Mouse (Mus musculus): ENCODE results near the gene Pitpnb. TPM values are rescaled to one million over a fixed set of nuclear protein-coding genes. Genes with fewer than 3 reads are reported as not detected.

The Pitpnb gene
- polyA plus RNA-seq, 1 experiment from 2014 or later, result 96.9 TPM

- peaks cover 21% of the 10 kb centered on the region for H3K36me3 ChIP-seq (ENCODE audit: control insufficient read depth, insufficient read depth, low read length)
- 85% methylated on average over 7 of the region's 7 CpGs for WGBS
- no peak overlapping the region for H3K27ac ChIP-seq (ENCODE audit: low read length)
- no peak for ATAC-seq
- H3K4me3 ChIP-seq (ENCODE audit: low read depth, low read length), result no peak overlapping the region
- no peaks in the 10 kb centered on the region for H3K9me3 ChIP-seq (replicated peaks; ENCODE audit: control insufficient read depth, low read length, poor library complexity, severe bottlenecking)
- H3K4me1 ChIP-seq (ENCODE audit: control insufficient read depth, insufficient read depth, low read length), result no peaks in the 10 kb centered on the region
- no peaks in the 10 kb centered on the region for H3K27me3 ChIP-seq (ENCODE audit: control insufficient read depth, insufficient read depth, low read depth, low read length)
- H3K9ac ChIP-seq (ENCODE audit: low read depth, low read length), result no peak overlapping the region
- H3K4me2 ChIP-seq (ENCODE audit: low read length), result no peak overlapping the region
Observed at GRCm38 (mm10) chr5:111378126-111378993, 47.8 kb downstream of the Pitpnb start.

GRCm38 (mm10) chr5:111383335-111383734 is 52.8 kb downstream of the Pitpnb start:
- Histone ChIP-seq H3K4me3 (ENCODE audit: low read depth, low read length) (no peak overlapping the region), H3K9me3 (replicated peaks; ENCODE audit: control insufficient read depth, low read length, poor library complexity, severe bottlenecking) (no peaks in the 10 kb centered on the region), H3K4me2 (ENCODE audit: low read length) (no peak overlapping the region), H3K27ac (ENCODE audit: low read length) (no peak overlapping the region), H3K9ac (ENCODE audit: low read depth, low read length) (no peak overlapping the region), H3K27me3 (ENCODE audit: control insufficient read depth, insufficient read depth, low read depth, low read length) (no peaks in the 10 kb centered on the region), H3K4me1 (ENCODE audit: control insufficient read depth, insufficient read depth, low read length) (no peaks in the 10 kb centered on the region), H3K36me3 (ENCODE audit: control insufficient read depth, insufficient read depth, low read length) (peaks cover 21% of the 10 kb centered on the region)
- no peak for ATAC-seq
- WGBS, result 81% methylated on average over 5 of the region's 5 CpGs

GRCm38 (mm10) chr5:111390911-111391310 is 60.3 kb downstream of the Pitpnb start:
- Histone ChIP-seq H3K36me3 (ENCODE audit: control insufficient read depth, insufficient read depth, low read length) (no peaks in the 10 kb centered on the region; the same call in none of the 2 replicates), H3K4me2 (ENCODE audit: low read length) (no peak overlapping the region), H3K9me3 (replicated peaks; ENCODE audit: control insufficient read depth, low read length, poor library complexity, severe bottlenecking) (no peaks in the 10 kb centered on the region), H3K4me1 (ENCODE audit: control insufficient read depth, insufficient read depth, low read length) (peaks cover 25% of the 10 kb centered on the region), H3K27ac (ENCODE audit: low read length) (no peak overlapping the region), H3K27me3 (ENCODE audit: control insufficient read depth, insufficient read depth, low read depth, low read length) (no peaks in the 10 kb centered on the region), H3K9ac (ENCODE audit: low read depth, low read length) (no peak overlapping the region), H3K4me3 (ENCODE audit: low read depth, low read length) (no peak overlapping the region)
- 79% methylated on average over 10 of the region's 10 CpGs for WGBS
- no peak for ATAC-seq

- H3K27ac ChIP-seq (ENCODE audit: low read length), result no peak overlapping the region
- WGBS, result 86% methylated on average over 6 of the region's 6 CpGs
- peaks cover 25% of the 10 kb centered on the region for H3K4me1 ChIP-seq (ENCODE audit: control insufficient read depth, insufficient read depth, low read length)
- H3K4me2 ChIP-seq (ENCODE audit: low read length), result no peak overlapping the region
- ATAC-seq, result no peak
- H3K9ac ChIP-seq (ENCODE audit: low read depth, low read length), result no peak overlapping the region
- no peaks in the 10 kb centered on the region for H3K9me3 ChIP-seq (replicated peaks; ENCODE audit: control insufficient read depth, low read length, poor library complexity, severe bottlenecking)
- no peaks in the 10 kb centered on the region for H3K27me3 ChIP-seq (ENCODE audit: control insufficient read depth, insufficient read depth, low read depth, low read length)
- no peaks in the 10 kb centered on the region; the same call in none of the 2 replicates for H3K36me3 ChIP-seq (ENCODE audit: control insufficient read depth, insufficient read depth, low read length)
- H3K4me3 ChIP-seq (ENCODE audit: low read depth, low read length), result no peak overlapping the region
Observed at GRCm38 (mm10) chr5:111391485-111391884, 60.9 kb downstream of the Pitpnb start.

GRCm38 (mm10) chr5:111393346-111394197 is 63.0 kb downstream of the Pitpnb start:
- Histone ChIP-seq H3K27ac (ENCODE audit: low read length) (peak overlapping the region; percentile 57), H3K9ac (ENCODE audit: low read depth, low read length) (peak overlapping the region; percentile 33; the same call in 1 of the 2 replicates), H3K36me3 (ENCODE audit: control insufficient read depth, insufficient read depth, low read length) (no peaks in the 10 kb centered on the region; the same call in 1 of the 2 replicates), H3K27me3 (ENCODE audit: control insufficient read depth, insufficient read depth, low read depth, low read length) (no peaks in the 10 kb centered on the region), H3K4me3 (ENCODE audit: low read depth, low read length) (no peak overlapping the region; the same call in 1 of the 2 replicates), H3K9me3 (replicated peaks; ENCODE audit: control insufficient read depth, low read length, poor library complexity, severe bottlenecking) (no peaks in the 10 kb centered on the region), H3K4me1 (ENCODE audit: control insufficient read depth, insufficient read depth, low read length) (peaks cover 28% of the 10 kb centered on the region), H3K4me2 (ENCODE audit: low read length) (peak overlapping the region; percentile 45)
- peak; percentile 73 for ATAC-seq
- WGBS, result 7% methylated on average over 17 of the region's 17 CpGs

GRCm38 (mm10) chr5:111394198-111395053 is 63.9 kb downstream of the Pitpnb start:
- 3% methylated on average over 15 of the region's 15 CpGs for WGBS
- H3K36me3 ChIP-seq (ENCODE audit: control insufficient read depth, insufficient read depth, low read length), result no peaks in the 10 kb centered on the region; the same call in 1 of the 2 replicates
- H3K27ac ChIP-seq (ENCODE audit: low read length), result peak overlapping the region; percentile 57
- H3K27me3 ChIP-seq (ENCODE audit: control insufficient read depth, insufficient read depth, low read depth, low read length), result no peaks in the 10 kb centered on the region
- H3K4me3 ChIP-seq (ENCODE audit: low read depth, low read length), result no peak overlapping the region; the same call in 1 of the 2 replicates
- peak overlapping the region; percentile 45 for H3K4me2 ChIP-seq (ENCODE audit: low read length)
- peaks cover 28% of the 10 kb centered on the region for H3K4me1 ChIP-seq (ENCODE audit: control insufficient read depth, insufficient read depth, low read length)
- 0 out of 2 replicates have a peak, but pooled peaks have one; percentile 12 for ATAC-seq
- no peak overlapping the region for H3K9ac ChIP-seq (ENCODE audit: low read depth, low read length)
- no peaks in the 10 kb centered on the region for H3K9me3 ChIP-seq (replicated peaks; ENCODE audit: control insufficient read depth, low read length, poor library complexity, severe bottlenecking)

- no peaks in the 10 kb centered on the region for H3K9me3 ChIP-seq (replicated peaks; ENCODE audit: control insufficient read depth, low read length, poor library complexity, severe bottlenecking)
- no peaks in the 10 kb centered on the region for H3K27me3 ChIP-seq (ENCODE audit: control insufficient read depth, insufficient read depth, low read depth, low read length)
- WGBS, result 50% methylated on average over 10 of the region's 10 CpGs
- no peak overlapping the region for H3K4me2 ChIP-seq (ENCODE audit: low read length)
- no peak for ATAC-seq
- peaks cover 28% of the 10 kb centered on the region for H3K4me1 ChIP-seq (ENCODE audit: control insufficient read depth, insufficient read depth, low read length)
- no peak overlapping the region for H3K9ac ChIP-seq (ENCODE audit: low read depth, low read length)
- H3K27ac ChIP-seq (ENCODE audit: low read length), result no peak overlapping the region
- no peaks in the 10 kb centered on the region for H3K36me3 ChIP-seq (ENCODE audit: control insufficient read depth, insufficient read depth, low read length)
- H3K4me3 ChIP-seq (ENCODE audit: low read depth, low read length), result no peak overlapping the region
Observed at GRCm38 (mm10) chr5:111395771-111396170, 65.2 kb downstream of the Pitpnb start.

GRCm38 (mm10) chr5:111396199-111396598 is 65.6 kb downstream of the Pitpnb start:
- Histone ChIP-seq H3K9me3 (replicated peaks; ENCODE audit: control insufficient read depth, low read length, poor library complexity, severe bottlenecking) (no peaks in the 10 kb centered on the region), H3K36me3 (ENCODE audit: control insufficient read depth, insufficient read depth, low read length) (no peaks in the 10 kb centered on the region), H3K27me3 (ENCODE audit: control insufficient read depth, insufficient read depth, low read depth, low read length) (no peaks in the 10 kb centered on the region), H3K4me3 (ENCODE audit: low read depth, low read length) (no peak overlapping the region), H3K4me2 (ENCODE audit: low read length) (no peak overlapping the region), H3K27ac (ENCODE audit: low read length) (no peak overlapping the region), H3K9ac (ENCODE audit: low read depth, low read length) (no peak overlapping the region), H3K4me1 (ENCODE audit: control insufficient read depth, insufficient read depth, low read length) (peaks cover 28% of the 10 kb centered on the region)
- whole genome bisulfite sequencing, result 85% methylated on average over 4 of the region's 4 CpGs
- no peak for ATAC-seq
